Mouse (Mus musculus) heart, adult 8-10 months (tissue): ENCODE data around the gene Tubgcp5. TPM values are rescaled to one million over a fixed set of nuclear protein-coding genes. Genes with fewer than 3 reads are reported as not detected.
"Not testable (repeated sequence)": the region's sequence is repeated elsewhere in the genome, so short reads cannot be mapped to it uniquely, and the experiment has no call there.

Source experiments
- DNase-seq: peaks from one replicate; pipeline ENCODE4 v3.0.0; 2022; ENCODE audit warnings: low spot score
- total RNA-seq, 4 experiments: library from RNA; stranded (reverse); gene quantifications; 2 replicates each; pipeline ENCODE4 v1.2.4; 2022

Gene Tubgcp5
- 10 to 100 TPM in 2 of 4 experiments, 1 to 10 TPM in 2; 8.5 to 12.8 (median 10.5) TPM for total RNA-seq

DNA sequence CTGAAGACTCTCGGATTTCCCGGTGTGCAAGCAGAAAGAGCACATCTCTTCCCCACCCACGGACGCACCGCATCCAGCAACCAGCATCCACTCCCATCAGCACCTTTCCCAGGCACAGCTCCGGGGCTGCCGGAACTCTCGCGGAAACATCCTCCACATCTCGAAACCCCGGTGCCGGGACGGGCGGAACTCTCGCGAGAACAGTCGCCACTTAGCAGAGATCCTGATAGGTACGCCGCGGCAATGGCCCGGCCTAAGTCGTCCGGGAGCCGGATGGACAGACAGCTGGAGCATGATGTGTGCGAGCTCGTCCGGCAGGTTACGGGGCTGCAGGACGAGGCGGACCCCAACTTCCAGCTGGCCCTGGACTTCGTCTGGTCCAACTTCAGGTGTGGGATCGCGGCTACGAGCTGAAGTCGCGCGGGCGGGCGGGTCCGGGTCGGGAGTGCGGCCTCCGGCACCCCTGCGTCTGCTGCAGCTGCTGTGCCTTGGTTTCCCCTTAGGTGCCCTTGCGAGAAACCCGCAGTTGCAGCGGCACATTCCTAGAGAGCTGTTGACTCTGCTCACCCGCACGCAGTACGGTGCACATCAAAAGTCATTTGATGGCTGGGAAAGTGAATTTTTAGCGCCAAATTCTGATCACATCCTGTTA lies at the start of gene Tubgcp5:
TSS of gene Tubgcp5 (plus strand) at position 203 of the 652 bp plus-strand sequence.
- peak; percentile 96 for DNase-seq

DNA sequence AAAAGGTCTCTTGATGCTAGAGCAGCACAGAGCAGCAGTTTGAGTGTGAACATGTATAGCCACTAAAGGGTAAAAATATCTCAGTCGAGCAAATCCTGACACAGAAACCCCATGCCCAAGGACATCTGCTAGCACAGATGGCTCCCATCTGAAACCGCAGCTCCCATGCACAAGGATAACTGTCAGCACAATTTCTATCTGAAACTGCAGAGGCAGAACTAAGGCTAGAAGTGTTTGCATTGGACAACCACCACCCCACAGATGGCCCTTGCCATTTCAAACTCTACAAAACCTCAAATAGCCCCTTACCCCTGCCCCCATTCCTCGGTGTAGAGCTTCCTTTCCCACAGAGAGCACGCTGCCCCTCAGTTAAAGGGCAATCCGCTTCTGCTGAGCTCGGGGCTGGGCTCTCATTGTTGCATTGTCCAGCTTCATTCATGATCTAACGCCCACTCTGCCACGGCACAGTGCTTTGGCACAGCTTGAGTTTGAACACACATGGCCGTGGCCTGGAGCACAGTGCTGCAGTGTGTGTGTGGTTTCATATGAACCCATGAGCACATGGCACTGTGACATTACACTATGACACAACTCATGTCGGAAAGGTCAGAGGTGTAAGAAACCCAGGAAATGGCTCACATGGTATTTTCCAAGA lies 49.3 kb upstream of the Tubgcp5 start:
- no peak for DNase-seq

DNA sequence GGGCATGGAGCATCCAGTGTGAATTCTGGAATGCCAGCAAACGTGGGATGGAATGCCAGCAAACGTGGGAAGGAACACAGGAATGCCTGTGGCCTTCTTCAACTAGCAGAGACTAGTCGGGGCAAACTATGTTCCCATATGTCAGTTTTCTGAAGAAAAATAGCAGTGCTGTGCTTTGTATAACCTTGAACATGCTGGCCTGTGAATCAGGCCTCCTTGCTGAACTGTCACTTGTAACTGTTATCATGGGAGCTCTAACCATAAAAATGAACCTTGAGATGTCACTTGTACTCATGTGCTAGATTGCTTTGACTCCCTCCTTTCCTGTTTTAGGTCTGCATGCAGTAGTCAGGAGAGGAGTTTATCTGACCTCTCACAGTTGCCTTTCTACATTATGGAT lies 43.1 kb upstream of the Tubgcp5 start:
- no peak for DNase-seq

DNA sequence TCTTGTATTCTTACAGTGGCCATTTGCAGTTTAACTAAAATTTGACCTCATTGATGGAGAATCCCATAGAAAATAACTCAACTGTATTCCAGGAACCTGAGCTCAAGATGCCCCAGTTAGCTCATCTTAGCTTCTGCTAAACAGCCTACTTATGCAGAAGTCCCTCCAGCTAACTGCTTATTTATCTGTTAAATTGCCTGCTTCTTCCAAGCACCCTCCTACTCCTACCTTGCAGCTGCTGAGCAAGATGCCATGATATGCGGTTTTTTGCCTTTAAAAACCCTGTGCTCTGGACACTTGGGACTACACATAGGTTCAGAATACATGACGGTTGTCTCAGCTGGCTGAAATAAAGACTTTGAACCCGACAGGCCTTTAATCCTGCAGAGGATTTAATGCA lies 34.6 kb upstream of the Tubgcp5 start:
- DNase-seq, result no peak

DNA sequence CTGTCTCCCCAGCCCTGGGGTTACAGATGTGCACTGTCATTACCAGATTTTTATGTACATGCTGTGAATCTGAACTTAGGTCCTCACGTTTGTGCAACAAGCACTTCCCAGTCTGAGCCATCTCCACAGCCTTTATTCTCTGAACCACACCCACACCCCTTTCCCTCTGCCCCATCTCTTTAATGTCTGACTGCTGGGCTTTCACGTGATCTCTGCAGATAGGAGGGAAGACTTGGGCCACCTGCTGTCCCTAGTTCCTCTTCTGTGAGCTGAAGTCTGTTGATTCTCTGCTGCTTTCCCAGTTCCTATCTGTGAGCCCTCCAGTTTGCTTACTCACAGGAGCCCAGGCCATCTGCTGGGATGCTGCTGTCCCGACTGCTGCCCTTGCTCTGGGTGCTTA lies 26.0 kb upstream of the Tubgcp5 start, which contains the start of gene Siglech:
TSS of gene Siglech (plus strand) at position 253 of the 400 bp plus-strand sequence.
- DNase-seq, result peak; percentile 3

DNA sequence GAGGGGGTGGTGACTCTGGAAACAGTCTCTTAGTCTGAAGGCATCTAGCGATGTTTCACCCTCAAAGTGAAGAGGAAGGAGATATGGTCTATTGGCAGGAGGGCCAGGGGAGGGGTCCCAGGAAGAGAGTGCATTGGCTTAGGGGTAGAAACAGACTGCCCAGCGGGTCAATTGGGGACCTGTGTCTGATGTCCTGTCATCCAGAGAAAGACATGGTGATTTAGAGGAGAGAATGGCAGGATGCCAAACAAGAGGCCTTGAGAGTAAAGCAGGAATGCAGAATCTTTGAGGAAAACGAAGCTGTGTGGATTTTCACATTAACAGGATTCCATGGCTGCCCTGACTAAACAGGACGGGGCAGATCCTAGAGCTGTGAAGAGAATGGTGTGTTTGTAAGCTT lies 13.9 kb upstream of the Tubgcp5 start:
- no peak for DNase-seq

DNA sequence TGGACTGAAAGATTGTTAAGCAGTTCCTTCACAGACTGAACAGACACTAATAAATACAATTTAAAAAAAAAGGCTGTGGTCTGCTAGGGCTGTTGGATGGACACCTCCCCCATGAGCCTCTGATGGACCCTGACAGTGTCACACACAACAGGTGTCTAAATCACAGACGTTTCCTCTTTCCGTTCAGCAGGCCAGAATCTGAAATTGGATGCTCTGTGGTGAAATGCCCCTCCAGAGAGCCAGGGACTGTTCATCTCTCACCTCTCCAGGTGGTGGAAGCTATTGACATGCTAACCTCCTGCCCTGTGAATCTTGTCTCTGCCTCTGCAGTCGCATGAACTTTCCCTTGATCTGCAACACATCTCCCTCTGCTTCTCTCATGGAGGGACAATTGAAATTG lies 11.5 kb upstream of the Tubgcp5 start:
- DNase-seq, result no peak

DNA sequence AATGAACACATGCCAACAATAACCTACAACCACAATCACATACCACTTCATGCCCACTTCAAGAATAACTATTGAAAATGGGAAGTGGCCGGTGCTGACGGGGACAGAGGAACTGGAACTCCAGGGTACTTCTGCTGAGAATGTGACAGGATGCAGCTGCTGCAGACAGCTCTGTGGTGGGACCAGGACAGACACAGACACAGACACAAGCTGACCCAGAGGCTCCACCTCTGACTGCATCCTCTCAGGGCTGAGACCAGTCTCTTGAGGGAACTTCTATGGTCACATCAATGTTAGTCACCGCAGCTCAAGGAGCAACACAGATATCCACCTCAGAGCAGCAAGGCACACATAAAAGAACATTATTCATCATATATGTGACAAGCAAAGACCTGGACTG lies 9.4 kb upstream of the Tubgcp5 start:
- DNase-seq, result peak; percentile 41

DNA sequence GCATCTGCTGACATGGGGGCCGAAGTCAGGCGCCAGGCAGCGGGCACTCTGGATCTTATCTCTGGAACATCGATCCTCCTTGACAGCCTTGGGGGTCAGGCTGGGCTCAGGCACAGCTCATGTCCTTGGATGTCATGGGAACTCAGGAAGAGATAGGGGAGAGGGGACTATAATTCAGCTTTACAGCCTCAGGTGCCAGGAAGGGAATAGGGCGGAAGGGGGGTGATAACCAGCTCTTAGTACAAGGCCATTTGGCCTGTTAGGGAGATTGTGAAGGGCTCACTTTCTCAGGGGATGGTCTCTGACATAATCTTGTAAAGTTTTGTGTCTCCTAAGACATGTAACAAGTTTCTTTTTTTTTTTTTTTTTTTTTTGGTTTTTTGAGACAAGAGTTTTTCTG lies 3.4 kb upstream of the Tubgcp5 start:
- not testable (repeated sequence) for DNase-seq

DNA sequence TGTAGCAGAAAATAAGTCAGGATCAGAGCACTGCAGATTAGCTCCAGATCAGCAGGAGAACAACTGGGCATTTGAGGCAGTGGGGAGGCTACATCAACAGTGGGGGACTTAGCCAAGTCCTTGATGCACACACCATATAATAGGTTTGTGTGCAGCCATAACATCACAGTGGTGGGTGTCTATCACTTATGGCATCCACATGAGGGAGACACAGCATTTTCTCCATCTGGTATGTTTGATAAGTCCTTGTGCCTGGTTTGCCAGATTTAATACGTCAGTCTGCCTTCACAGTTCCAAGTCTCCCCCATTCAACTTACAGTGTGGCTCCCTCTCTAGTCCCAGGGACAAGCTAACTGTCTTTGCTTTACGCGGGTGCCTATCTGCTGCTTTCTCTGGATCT lies 1.7 kb upstream of the Tubgcp5 start:
- no peak for DNase-seq

DNA sequence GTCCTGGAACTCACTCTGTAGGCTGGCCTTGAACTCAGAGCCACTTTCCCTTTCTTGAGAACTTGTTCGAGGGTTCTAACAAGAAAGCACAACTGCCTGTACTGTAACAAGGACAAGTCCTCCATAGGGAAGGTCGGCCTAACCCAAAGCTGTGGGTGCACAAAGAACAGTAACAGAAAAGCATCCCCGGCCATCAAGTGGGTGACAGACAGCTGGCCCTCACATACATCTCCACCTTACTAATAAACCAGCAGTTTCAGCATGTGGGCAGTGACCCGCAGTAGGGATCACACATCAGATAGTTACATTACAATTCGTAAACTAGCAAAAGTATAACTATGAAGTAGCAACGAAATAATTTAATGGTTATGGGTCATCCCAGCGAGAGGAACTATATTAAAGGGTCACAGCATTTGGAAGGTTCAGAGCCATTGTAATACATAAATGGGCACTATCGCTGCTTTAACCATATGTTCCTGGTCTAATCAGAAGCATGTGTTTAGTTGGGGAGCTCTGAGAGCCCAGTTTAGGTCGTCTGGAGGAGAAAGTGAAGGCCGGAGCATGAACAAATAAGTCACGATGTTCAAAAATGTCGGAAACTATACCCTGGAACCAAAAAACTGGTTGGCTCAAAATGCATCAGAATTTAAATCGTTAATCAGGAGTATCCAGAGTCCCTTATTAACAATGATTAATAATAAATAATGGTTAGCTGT lies 560 bp upstream of the Tubgcp5 start:
- DNase-seq, result no peak

DNA sequence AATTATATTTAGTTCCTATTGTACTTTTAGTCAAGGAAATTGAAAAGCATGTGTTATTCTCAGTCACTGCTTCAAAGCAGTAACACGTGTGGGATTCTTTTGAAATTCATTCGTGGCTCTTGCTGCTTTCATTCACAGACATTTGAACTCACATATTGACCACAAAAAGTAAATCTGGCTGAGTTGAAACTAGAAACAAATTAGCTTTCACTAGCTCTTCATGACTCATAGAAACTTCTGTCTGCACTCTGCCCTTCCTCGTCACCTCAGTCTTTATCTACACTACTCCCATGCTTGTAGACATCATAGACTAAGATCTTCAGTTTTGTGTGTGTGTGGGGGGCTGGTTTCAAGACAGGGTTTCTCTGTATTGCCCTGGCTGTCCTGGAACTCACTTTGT lies 6.0 kb downstream of the Tubgcp5 start:
- no peak for DNase-seq

DNA sequence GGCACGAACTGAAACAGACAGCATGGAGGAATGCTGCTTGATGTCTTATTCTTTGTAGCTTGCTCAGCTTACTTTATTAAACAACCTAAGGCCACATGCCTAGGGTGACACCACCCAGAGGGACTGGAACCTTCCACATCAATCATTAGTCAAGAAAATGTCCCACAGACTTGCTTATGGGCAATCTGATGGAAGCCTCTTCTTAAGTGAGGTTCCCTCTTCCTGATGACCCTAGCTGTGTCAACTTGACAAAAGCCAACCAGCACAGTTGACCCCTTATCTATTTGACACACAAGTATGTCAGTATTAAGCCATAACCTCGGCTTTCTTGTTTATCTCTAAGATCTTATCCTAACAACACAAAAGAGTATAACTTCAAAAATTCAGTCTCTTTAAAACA lies 16.0 kb downstream of the Tubgcp5 start:
- no peak for DNase-seq

DNA sequence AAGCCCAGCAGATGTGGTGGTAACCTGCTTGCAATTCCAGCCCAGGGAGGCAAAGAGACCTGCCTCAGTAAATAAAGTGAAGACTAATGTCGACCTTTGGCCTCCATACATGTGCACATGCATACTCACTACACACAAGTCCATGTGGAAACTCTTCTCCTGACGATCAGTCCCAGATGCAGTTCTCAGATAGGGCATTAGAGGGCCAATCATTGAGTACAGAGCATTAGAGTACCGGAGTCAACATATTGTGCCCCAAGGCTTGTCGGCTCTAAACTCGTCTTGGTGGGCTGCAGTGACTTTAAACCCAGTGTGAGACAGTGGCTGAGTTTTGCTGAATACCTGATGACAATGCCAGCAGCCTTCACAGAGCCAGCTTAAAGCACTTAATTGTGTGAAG lies 30.5 kb downstream of the Tubgcp5 start:
- DNase-seq, result no peak

DNA sequence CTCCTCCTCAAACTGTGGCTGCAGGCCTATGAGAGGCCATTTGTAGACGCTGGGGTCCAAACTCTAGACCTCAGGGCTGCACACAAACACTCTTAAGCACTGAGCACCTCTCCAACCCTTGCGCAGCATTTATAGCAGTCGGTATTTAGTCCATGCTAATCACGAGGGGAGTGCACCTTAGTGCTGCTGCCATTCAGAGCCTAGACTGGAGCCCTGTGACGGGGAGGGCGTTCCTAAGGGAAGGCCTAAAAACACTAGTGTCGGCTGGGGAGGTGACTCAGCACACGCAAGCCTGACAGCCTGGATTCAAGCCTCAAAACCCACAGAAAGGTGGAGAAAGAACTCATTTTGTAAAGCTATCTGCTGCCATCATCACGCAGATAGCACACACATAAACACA lies 33.6 kb downstream of the Tubgcp5 start:
- DNase-seq, result no peak

DNA sequence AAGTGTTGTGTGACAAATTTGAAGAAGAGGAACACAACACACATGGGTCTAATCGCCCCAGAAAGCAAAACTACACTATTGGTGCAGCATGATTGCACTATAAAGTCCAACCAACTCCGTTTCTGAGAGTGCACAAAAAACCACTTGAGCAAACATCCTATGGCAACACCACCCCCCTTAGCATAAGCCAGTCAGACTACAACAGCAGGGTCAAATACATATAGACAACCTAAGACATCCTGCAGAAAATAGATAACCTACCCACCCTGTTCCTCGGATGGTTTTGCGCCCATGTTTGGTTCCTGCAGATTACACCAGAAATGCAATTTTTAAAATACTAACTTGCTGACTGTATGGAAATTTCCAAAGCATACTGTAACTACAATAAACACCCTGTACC lies 42.9 kb downstream of the Tubgcp5 start:
- DNase-seq, result no peak

DNA sequence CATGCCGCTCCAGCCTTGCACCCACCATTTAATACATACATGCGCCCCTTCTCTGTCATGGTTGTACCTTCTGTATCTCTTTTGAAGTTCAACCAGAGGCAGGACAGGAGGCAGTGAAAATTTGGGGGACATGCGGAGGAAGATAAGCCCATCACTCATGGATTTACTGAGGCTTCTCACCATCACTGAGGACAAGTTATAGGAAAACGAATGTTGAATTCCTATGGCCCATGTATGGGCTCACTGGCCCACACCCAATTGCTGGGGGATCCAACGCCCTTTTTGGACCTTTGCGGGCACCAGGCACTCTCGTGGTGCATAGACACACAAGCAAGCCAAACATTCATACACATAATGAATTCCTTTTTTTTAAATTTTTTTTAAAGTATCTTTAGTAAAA lies 47.5 kb downstream of the Tubgcp5 start, which contains the start of gene Cyfip1:
TSS of gene Cyfip1 (plus strand) at position 301 of the 400 bp plus-strand sequence.
- DNase-seq, result no peak

DNA sequence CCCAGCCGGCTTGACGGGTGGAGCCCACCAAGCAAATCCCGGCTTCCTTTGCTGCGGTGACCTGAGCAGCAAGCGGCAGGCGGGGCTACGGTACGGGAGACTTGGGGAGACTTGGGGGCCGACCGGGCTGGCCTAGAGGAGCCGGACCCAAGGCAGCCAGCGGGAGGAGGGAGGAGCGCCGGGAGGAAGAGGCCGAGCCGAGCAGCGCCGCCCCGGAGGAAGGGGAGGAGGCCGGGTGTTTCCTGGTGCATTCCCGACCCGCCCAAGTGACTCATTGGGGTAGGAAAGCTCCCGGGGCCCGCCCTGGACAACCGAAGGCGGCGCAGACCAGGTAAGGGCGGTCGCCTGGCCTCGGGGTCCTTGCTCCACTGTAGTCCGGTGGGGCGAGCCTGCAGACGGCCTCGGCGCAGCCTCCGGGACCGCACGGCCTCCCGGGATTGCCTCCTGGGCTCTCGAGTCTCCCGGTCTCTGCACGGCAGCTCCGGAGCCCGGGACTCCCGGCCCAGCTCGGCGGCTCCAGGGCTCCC lies 48.1 kb downstream of the Tubgcp5 start:
- peak; percentile 94 for DNase-seq

DNA sequence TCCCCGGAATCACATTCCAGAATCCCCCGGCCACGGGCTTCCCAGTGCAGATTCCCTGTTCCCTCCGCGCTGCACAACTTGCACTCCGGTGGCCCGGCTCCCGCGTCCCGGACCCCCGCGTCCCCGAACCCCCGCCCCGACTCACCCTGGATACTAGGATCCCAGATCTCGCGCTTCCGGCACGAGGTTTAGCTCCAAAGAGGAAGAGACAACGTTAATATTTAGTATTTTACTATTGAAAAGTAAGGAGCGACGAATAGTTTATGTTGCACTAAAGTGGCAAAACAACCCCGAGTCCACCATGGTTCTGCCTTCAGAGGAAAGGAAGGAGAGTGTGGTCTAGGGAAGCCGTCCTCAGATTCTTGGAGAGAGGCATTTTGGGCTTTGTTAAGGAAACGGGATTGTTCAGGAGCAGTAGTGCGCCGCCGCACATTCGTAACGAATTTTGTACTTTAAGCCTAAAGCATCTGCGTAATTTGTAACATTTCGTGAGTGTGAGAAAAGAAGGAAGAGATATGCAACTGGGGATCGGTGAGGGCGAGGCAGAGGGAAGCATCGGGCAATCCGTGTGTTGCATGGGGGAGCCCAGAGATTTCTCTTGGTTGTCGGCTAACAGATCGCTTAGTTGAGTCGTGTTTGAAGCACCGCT lies 48.7 kb downstream of the Tubgcp5 start:
- peak; percentile 26 for DNase-seq

DNA sequence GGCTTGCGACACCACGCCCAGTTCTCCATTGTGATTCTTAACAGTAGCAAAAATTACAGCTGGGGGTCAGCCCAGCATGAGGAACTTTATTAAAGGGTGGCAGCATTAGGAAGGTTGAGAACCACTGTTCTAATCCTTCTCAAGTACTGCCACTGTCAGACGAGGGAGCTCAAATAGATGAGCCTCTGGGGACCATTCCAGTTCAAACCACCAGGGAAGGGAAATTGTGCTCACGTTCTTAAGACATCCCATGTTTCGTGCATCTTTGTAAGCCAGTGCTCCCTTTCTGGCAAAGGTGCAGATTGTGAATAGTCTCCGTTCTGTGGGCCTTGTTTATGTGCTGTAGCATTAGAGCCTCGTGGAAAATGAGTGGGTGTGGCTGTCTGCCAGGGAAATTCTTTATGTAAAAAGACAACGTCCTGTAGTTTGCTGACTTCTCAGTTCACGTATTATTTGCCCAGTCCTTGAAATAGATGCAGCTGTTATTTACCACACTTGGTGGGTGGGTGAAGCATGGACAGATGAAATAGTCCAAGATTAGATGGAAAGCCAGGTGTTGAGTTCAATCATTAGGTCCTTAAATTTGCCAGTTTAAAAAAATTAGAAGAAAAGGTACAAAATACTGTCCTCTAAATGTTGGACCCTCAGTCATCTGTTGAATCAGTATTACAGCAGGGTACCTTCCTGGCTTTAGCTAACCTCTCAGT lies 52.8 kb downstream of the Tubgcp5 start:
- DNase-seq, result no peak

DNA sequence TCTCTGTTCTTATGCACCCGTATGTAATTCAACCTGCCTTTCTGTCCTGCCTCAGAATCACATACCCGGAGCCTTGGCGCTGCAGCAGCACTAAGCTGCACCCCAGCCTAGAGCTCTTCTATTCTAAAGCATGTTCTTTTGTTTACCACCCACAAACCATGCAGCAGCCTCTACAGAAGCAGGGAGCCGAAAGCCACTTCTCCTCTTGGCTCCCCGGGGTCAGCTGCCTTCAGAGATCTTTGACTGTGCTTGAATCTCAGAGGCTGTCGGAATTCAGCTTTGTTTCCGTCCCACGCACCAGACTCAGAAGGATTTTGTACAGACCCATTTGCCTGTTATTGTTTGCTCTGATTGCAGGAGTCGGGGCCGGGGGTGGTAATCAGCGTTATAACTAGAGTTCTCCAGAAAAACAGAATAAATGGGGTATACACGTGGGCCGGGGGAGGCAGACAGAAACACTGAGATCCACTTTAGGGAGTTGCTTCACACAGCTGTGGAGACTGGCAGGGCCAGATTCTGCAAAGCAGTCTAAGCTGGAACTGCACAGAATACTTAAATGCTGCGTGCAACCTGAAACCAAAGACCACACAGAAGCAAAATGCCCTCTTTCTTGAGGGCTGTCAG lies 56.1 kb downstream of the Tubgcp5 start:
- DNase-seq, result no peak
